Mouse (Mus musculus) megakaryocyte progenitor cell, adult 5-6 weeks (primary cell): ENCODE data around the gene Spata1. TPM values are rescaled to one million over a fixed set of nuclear protein-coding genes. Genes with fewer than 3 reads are reported as not detected.
A peak's percentile ranks its signal among the peaks of the same experiment; 100 is the strongest.

Experiments
- ATAC-seq: replicated peaks from 2 replicates; pipeline ENCODE4 v1.8.0; 2016; ENCODE audit warnings: mild to moderate bottlenecking, moderate TSS enrichment, inconsistent platforms; ENCODE audit not compliant: poor library complexity
- total RNA-seq, 2 experiments: library from RNA; stranded (forward) in 1 of 2; stranded (reverse) in 1 of 2; fragments of 157-497, 149-512 nt in 1 of 2; fragments of 200-1000 nt in 1 of 2; gene quantifications; 2 replicates each; pipeline versions ENCODE4 v1.2.3 to v1.2.4; 2015 to 2017

The Spata1 gene
- total RNA-seq (2015) (9.1 TPM in 2 replicates), total RNA-seq (2017) (13.6 and 14.6 TPM in 2 replicates)

DNA sequence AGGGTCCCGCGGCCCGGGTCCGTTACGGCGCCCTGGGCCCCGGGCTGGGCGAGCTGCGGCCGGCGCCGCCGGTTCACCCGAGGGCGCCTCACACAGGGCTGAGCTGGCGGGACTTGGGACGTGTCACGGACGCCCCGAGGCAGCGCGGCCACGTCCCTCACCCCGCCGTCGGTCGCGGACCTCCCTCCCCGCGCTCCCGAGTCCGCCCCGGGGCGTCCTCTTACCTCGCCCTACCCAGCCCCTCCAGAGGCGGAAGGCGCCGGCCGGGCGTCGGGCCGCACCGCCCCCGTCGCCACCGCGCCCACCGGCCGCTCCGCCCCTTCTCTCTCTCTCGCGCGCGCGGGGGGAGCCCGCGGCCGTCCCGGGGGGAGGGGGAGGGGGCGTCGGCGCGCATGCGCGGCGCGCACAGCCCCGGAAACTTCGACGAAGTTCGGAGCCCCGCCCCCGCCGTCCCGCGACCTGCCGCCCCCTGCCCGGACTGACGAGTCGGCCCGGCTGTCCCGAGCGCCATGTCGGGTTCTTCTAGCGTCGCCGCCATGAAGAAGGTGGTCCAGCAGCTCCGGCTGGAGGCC lies at the start of gene Spata1, which contains the start of gene Gng5:
TSS of gene Spata1 (minus strand) at position 323 of the 572 bp plus-strand sequence.
TSS of gene Gng5 (plus strand) at position 377 of the 572 bp plus-strand sequence.
- peak; percentile 83 for ATAC-seq

DNA sequence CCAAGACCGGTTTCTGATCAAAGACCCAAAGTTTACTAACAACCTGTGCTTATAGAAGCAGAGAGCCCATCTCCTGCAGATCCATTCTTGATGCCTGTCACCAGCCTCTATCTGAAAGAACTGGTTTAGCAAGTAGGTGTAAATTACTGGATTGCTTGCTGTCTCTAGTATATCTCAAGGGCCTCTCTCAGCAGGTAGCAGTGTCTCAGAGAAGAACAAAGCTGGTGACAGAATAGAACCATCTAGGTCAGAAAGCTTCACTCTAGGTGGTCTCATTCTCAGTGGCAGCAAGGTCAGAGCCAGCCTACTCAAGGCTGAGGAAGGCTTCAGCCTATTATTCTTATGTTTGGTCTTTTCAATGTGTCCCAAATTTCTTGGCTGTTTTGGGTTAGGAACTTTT lies 44.1 kb upstream of the Spata1 start:
- no peak for ATAC-seq

DNA sequence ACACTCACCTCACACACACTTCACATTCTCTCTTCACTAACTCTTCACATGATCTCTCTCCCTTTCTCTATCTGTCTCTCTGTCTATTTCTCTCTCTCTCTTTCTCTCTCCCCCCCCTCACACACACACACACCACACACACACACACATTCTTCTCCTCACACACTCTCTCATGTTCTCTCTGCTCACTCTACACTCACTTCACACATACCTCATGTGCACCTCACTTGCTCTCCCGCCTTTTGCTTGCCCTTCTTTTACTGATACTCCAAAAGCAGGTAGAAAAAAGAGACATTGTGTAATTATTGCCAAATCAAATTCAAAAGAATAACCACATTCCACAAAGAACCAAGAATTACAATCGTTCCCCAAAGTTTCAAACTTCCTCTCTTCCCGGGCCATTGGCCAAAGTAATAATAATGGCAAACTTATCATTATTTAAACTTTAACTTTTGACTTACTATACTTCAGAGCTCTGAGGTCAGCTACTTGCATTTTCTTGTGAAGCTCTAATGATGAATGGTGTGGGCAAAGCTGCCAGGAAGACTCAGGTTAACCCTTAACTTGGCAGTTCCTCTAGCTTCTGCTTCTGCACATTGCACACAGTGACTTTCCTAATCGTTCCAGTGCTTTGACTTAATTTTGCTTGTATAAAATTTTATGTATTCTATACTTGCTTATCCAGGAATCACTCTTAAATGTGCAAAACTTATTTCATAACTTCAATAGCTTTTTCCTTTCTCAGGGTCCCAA lies 41.1 kb upstream of the Spata1 start:
- peak; percentile 52; the same call in 1 of the 2 replicates for ATAC-seq

DNA sequence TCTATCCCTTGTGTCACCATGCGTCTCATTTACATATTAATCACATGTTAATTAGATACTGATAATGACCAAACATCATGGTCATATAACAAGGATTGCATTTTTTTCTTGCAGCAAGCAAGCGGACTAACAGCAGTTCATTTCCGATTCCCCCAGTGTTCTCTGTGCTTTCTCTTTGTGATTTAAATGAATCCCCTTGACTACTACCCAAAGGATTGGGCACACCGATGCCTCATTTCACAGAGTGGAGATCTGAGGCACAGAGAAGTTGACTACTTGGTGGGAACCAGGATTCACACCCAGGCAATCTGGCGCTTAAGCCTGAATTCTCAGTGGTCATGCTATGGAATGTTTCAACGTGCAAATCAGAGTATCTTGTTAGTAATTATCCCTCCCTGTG lies 35.4 kb upstream of the Spata1 start:
- ATAC-seq: no peak

DNA sequence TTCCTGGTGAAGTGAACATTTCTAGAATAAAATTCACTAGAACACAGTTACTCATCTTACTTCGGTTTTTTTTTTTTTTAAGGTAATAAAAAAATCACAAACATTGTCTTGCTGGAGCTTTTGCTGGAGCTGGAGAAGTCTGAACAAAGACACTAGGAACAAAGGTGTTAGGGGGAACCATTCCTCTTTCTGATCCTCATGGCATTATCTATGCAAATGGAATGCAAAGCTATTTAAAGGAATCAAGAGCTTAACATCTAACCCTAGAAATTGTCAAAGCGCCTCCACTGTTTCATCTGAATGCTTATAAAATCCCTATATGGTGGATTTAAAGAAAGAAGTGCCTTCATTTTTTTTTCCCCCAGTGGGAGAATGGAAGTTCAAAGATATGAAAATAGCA lies 28.8 kb upstream of the Spata1 start:
- ATAC-seq: no peak

DNA sequence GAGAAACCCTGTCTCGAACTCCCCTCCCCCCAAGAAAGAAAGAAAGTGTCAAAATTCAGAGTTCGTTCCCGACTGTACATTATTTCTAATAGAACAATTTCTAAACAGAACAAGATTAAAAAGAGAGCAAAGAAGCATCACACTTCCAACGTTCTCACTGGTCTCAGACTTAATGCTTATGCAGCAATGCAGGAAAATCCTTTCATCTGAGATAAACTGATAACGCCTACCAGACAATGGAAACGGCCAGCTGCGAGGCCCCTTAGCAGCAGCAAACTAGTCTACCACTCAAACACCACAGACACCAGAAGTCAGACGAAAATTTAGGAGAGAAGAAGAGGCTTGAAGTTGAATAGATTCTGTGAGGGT lies 22.1 kb upstream of the Spata1 start:
- peak; percentile 24; the same call in 1 of the 2 replicates for ATAC-seq

DNA sequence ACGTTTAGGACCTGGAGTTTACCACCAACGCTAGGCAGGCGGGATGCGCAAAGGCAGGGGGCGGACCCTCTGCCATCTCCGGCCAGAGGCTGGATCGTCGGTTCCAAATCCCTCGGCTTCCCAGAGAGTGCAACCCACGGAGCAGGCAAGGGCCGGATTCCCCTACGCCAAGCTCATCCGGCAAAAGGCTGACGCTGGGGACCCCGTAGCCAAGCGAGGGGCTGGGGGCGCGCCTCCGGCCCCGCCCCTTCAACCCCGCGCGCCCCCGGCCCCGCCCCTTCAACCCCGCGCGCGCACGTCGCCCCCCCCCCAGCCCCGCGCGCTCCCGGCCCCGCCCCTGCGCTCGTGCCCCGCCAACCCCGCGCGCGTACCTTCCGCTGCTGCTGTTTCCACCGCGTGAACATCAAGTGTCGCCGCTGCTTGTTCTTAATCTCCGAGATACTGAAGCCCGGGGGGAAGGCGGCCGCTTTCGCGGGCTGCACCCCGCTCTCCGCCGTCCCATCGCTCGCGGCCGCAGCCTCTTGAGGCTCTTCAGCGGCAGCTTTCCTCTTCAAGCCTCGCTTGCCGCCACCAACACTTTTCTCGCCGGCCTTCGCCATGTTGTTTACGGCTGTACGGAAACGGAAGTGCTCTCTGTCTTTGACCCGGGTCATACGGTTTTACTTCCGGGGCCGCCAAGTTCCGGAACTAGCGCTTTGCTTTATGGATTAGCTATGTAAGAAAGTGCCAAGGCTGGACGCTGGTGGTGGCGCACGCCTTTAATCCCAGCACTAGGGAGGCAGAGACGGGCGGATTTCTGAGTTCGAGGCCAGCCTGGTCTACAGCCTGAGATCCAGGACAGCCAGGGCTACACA lies 21.5 kb upstream of the Spata1 start, which contains the start of gene Rpf1:
TSS of gene Rpf1 (minus strand) at position 632 of the 854 bp plus-strand sequence.
- peak; percentile 96 for ATAC-seq

DNA sequence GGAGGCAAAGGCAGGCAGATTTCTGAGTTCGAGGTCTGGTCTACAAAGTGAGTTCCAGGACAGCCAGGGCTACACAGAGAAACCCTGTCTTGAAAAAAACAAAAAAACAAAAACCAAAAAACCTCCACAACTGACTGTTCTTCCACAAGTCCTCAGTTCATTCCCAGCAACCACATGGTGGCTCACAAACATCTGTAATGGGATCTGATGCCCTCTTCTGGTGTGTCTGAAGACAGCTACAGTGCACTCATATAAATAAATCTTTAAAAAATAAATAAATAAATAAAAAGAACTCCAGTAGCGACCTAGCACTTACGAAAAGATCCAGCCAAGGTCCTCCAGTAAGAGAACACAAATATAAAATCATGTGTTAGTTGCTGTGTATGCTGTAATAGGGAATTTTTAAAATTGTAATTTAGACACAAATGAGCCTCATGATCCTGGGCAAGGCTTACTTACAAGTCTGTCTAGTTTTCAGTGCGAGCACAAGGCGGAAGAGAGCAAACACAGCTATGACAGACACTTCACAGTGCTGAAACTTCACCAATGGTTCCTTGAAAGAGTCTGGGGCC lies 20.8 kb upstream of the Spata1 start:
- no peak for ATAC-seq

DNA sequence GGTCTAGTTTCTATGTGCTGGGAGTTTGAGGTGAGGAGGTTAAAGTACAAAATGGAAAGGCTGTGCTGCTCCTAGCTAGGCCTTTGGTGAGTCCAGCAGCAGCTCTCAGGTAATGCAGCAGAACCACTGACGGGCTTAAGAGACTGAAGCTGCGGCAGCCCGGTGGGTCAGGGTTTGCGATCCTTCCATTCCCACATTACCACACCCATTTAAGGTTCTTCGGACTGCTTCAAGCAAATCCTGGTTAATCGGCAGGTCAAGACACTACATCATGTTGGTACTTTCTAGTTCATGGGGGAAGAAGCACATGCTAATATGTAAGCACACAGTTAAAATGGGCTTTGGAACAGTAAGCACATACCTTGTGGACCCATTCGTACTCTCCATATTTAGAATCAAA lies 7.2 kb upstream of the Spata1 start:
- no peak for ATAC-seq

DNA sequence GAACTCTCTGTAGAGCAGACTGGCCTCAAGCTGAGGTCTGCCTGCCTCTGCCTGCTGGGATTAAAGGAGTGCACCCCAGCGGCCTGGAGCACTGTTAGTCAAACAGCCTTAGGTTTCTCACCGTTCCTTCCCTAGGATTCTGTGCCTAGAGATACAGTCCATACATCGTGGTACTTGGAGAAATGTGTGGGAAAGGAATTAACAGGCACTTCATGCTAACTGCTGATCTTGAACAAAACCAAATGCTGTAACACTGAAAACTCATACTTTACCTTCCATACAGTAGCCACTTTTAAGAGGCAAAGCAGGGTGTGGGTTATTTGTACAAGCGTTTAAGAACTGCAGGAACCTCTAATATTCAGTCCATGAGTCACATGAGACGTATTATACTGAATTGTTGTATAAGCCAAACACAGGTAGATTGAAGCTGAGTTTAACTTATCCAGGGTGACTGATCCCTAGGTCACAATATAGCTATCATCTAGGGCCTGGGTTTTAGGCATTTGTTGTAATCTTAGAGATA lies 2.1 kb upstream of the Spata1 start:
- no peak for ATAC-seq

DNA sequence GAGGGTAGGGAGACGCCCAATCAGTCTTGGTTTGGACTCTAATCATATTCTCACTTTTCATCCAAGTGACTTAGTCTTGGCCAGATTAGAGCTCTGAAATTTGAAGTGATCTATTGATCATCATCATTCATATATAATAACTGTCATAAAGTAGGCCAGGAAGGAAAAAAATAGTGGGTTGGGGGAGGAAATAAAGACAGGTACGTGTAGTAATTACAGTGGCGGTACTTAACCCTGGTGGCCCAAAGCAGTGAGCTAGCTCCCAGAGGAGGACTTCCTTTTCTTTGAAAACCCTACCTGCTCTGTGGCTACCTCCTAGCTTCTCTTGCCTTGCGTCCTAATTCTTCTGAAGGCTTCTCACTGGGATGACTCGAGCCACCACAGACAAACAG lies 1.3 kb upstream of the Spata1 start:
- 0 out of 2 replicates have a peak, but pooled peaks have one; percentile 27 for ATAC-seq

DNA sequence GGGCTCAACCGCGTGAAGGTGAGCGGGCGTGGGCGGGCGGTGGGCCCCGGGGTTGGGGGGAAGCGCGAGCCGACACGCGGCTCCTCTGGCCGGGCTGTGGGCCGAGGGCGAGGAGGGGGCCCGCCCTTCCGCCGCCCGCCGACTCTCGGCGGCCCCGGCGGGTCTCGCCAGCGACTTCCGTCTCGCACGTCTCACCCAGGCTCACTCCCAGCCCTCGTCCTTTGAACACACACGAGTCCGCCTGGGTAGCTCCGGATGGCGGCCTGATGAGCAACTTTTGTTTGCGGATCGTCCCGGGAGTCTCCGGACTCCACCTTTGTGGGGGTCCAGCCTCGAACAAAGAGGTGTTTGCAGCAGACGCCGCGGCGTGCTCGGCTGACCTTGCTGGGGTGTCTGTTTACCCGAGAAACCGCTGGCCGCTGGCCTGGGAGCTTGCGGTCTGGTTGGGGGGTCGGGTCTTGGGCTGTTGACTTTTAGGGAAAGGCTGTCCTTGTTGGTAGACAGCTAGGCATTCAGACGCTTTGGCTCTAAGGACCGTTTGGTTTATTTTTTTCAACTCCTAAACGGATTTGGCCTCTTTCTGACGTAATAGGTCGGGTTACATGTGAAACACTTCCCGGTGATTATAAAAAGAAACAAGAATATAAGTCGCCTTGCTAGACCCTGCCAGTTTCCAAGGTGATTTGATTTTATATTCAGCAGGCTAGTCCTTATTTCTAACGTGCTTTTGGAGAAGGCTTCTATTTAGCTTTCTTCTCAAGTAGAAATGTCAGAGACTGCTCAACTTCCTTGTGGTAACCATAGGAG lies 653 bp upstream of the Spata1 start:
- ATAC-seq: peak; percentile 37

DNA sequence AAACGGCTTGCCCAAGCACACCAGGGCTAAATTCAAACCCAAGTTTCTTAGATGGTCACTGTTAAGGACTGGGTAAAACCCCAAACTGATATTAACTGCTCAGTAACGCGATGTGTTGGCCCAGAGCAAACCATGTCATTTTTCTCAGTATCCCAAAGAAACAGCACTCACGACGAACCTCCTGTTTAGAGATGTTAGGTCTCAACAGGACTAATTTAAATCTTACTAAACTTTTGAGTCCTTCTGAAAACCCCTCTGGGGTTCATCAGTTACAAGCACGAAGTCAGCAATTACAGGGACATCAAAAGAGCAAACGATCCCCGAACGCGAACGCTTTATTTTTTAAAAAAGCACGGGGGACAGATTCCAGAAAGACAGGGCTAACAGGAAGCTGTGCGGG lies 564 bp downstream of the Spata1 start:
- no peak for ATAC-seq

DNA sequence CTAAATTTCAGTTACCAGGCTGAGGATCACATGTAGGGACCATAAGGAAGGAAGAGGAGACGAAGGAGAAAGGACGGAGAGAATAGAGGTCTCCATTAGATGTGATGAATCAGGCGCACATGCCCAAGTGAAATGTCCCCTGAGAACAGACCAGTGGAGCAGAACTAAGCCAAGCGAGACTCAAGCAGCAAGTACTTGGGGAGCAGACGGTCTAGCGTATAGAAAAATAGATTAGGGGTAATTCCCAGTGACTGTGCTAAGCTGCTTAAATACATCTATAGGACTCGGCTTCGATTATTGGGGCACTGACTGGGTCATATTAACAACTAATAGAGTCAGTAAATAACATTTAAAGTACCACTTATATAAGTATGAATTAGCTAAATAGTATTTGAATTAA lies 4.6 kb downstream of the Spata1 start:
- ATAC-seq: no peak

DNA sequence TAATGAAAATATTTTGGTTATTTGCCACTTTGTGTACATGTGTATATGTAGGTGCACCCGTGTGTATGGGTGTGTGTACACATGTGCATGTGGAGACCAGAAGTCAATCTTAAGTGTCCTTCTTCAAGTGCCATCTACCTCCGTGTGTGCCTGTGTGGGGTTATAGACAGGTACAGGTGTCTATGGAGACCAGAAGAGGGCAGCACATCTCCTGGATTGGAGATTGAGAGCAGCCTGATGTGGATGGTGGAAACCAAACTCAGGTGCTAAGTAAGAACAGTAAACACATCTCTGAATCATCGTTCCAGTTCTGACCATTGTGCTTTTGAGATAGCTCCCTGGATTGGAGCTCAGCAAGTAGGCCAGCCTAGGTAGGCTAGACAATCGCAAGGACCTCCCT lies 13.1 kb downstream of the Spata1 start:
- ATAC-seq: peak; percentile 42; the same call in 1 of the 2 replicates

DNA sequence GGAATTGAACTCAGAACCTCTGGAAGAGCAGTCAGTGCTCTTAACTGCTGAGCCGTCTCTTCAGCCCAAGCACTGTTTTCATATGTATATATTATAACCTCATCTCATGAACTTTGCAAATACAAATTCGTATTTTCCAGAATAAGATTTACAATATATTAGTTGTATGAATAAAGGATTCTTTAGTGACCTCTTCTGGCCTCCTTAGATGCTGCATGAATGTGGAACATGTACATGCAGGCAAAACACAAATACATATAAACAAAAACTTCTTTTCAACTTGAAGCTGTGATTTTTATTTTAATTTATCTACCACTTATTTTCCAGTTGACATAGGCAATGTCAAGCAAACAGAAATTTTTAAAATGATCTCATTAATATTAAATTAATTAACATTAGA lies 17.5 kb downstream of the Spata1 start:
- ATAC-seq: no peak

DNA sequence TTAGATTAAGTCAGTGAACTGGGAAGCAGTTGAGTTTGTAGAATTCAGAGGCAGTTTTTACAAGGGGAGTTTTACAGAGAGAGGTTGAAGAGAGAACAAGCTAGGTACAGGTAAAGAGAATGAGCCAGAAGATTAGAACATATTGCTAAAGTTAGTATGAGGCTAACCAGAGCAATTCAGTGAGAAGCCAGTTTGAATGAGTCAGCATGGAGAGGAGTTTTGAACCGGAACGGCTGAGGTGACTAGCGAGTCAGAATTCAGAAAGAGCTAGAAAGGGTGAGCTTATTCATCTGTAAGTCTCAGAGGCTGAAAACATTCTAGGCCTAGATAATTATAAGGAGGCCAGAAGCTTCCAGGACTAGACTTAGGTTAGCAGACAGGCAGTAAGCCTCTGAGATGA lies 25.1 kb downstream of the Spata1 start:
- no peak for ATAC-seq

DNA sequence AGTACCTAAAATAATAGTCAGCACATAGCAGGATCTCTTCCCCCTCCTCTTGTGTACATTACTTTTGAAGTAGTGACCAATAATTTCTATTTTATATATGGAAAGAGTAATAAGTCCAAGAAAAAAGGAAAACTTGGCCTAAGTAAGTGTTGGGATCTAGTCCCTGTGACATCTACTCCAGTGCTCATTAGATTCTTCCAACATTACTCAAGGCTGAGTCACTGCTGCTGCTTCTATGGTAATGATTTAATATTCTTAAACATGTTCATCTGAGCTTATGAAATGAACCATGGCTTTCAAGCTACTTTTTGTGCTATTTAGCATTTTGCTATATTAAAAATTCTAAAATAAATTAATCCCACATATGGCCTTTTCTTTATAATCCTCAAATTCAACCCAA lies 25.8 kb downstream of the Spata1 start:
- no peak for ATAC-seq

DNA sequence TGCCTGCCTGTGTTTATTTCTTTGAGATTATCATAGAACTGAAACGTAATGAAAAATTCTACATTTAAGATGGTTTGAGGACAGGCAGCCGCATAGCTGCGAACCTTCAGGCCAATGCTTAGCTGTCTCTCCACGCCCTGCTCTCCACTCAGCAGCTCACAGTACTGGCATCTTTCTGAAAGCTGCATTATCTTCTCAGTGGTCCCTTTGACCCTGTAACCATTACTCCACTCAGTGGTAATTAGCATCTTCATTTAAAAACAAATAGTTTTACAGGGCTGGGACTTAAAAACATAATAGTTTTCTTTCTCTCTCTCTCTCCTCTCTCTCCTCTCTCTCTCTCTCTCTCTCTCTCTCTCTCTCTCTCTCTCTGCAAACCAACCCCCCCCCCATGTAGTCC lies 26.9 kb downstream of the Spata1 start:
- no peak for ATAC-seq

DNA sequence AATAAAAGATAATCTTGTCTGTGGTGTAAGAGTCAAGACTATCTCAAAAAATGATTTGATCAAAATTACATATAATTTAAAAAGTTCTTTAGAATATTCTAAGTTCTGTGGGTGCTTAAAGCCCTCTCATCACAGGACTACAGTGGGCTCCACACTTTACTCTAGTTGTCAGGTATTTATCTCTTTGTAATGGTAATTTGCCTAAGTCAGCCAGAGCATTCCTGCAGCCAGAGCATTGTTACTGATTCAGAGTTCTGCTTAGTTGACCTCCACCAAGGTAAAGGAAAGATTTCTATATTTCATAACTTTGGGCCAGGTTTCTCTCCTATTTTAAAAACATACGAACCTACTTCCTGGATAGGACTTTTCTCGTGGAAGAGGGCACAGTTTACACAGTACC lies 30.3 kb downstream of the Spata1 start:
- ATAC-seq: no peak
